Mouse (Mus musculus): ENCODE results near the gene Calm2. TPM values are rescaled to one million over a fixed set of nuclear protein-coding genes. Genes with fewer than 3 reads are reported as not detected.

Gene Calm2
- total and polyA plus RNA-seq, 3 experiments: 203 to 604 (median 546) TPM

GRCm38 (mm10) chr17:87478569-87478968, 31.8 kb upstream of the Calm2 start:
- Histone ChIP-seq H3K36me3 (replicated peaks in 1 of 2; ENCODE audit: control insufficient read depth in 1 of 2, insufficient read depth in 1 of 2, low read length in 1 of 2) (no peaks in the 10 kb centered on the region), H3K4me2 (ENCODE audit: insufficient read depth, low read depth, poor library complexity, severe bottlenecking) (no peak overlapping the region), H3K9me3 (replicated peaks; ENCODE audit: low read length) (no peaks in the 10 kb centered on the region), H3K27me3 (replicated peaks) (no peaks in the 10 kb centered on the region), H3K27ac (ENCODE audit: insufficient read depth, low read depth) (no peak overlapping the region), H3K4me1 (ENCODE audit: control insufficient read depth in 1 of 2, insufficient read depth in 2 of 2) (peaks cover 0 to 6% of the 10 kb centered on the region in 2 experiments; a peak in 1 of 4 replicates), H3K9ac (ENCODE audit: insufficient read depth, low read depth) (no peak overlapping the region), H3K4me3 (replicated peaks in 1 of 3; ENCODE audit: low read depth in 2 of 3, low read length in 2 of 3, poor library complexity in 1 of 3) (no peak overlapping the region), H3K79me2 (replicated peaks; ENCODE audit: control insufficient read depth, extremely low read depth, insufficient read depth, poor library complexity, severe bottlenecking) (no peaks in the 10 kb centered on the region)
- dilution Hi-C loops (cut with MboI; ENCODE audit: extremely low pct_ligation_motif_present, extremely low pct_unique_long_range_greater_than_20kb, low sequenced_read_pairs) (no loop called here), in situ Hi-C loops (cut with MboI; ENCODE audit: low pct_ligation_motif_present, low pct_unique_long_range_greater_than_20kb, low sequenced_read_pairs) (no loop called here)
- DNase-seq (ENCODE audit: extremely low read depth): no peak
- TF ChIP-seq MXI1 (IDR thresholded peaks at IDR 0.05; ENCODE audit: low read depth, low read length) (no peak), USF2 (conservative IDR thresholded peaks at IDR 0.05; ENCODE audit: low read depth, low read length) (no peak), MAX (IDR thresholded peaks at IDR 0.05; ENCODE audit: low read length) (no peak), NELFE (IDR thresholded peaks at IDR 0.05; ENCODE audit: low read depth, low read length) (no peak)

GRCm38 (mm10) chr17:87477611-87478010, 30.9 kb upstream of the Calm2 start:
- TF ChIP-seq NELFE (IDR thresholded peaks at IDR 0.05; ENCODE audit: low read depth, low read length): no peak
- no peak for TF ChIP-seq ZMIZ1 (IDR thresholded peaks at IDR 0.05; ENCODE audit: low read depth, low read length)
- TF ChIP-seq TCF12 (IDR thresholded peaks at IDR 0.05; ENCODE audit: low read depth, low read length): no peak
- no peak for TF ChIP-seq GABPA (IDR thresholded peaks at IDR 0.05; ENCODE audit: insufficient replicate concordance, low read depth, low read length)
- dilution Hi-C loops (cut with MboI; ENCODE audit: extremely low pct_ligation_motif_present, extremely low pct_unique_long_range_greater_than_20kb, low sequenced_read_pairs): no loop called here
- no peaks in the 10 kb centered on the region for H3K79me2 ChIP-seq (replicated peaks; ENCODE audit: control insufficient read depth, extremely low read depth, insufficient read depth, poor library complexity, severe bottlenecking)
- H3K36me3 ChIP-seq (replicated peaks in 1 of 2; ENCODE audit: control insufficient read depth in 1 of 2, insufficient read depth in 1 of 2, low read length in 1 of 2): no peaks in the 10 kb centered on the region
- in situ Hi-C loops (cut with MboI; ENCODE audit: low pct_ligation_motif_present, low pct_unique_long_range_greater_than_20kb, low sequenced_read_pairs): no loop called here
- H3K27ac ChIP-seq (ENCODE audit: insufficient read depth, low read depth): no peak overlapping the region
- H3K4me2 ChIP-seq (ENCODE audit: insufficient read depth, low read depth, poor library complexity, severe bottlenecking): no peak overlapping the region
- no peak for DNase-seq (ENCODE audit: extremely low read depth)
- no peak overlapping the region for H3K9ac ChIP-seq (ENCODE audit: insufficient read depth, low read depth)
- H3K4me1 ChIP-seq (ENCODE audit: control insufficient read depth in 1 of 2, insufficient read depth in 2 of 2): peaks cover 0 to 6% of the 10 kb centered on the region in 2 experiments; a peak in 1 of 4 replicates
- H3K4me3 ChIP-seq (replicated peaks in 1 of 3; ENCODE audit: low read depth in 2 of 3, low read length in 2 of 3, poor library complexity in 1 of 3): no peak overlapping the region
- H3K27me3 ChIP-seq (replicated peaks): no peaks in the 10 kb centered on the region
- H3K9me3 ChIP-seq (replicated peaks; ENCODE audit: low read length): no peaks in the 10 kb centered on the region

- no peaks in the 10 kb centered on the region for H3K36me3 ChIP-seq (replicated peaks in 1 of 2; ENCODE audit: control insufficient read depth in 1 of 2, insufficient read depth in 1 of 2, low read length in 1 of 2)
- no peak overlapping the region for H3K27ac ChIP-seq (ENCODE audit: insufficient read depth, low read depth)
- DNase-seq (ENCODE audit: extremely low read depth): no peak
- H3K9me3 ChIP-seq (replicated peaks; ENCODE audit: low read length): no peaks in the 10 kb centered on the region
- no peak overlapping the region for H3K9ac ChIP-seq (ENCODE audit: insufficient read depth, low read depth)
- dilution Hi-C loops (cut with MboI; ENCODE audit: extremely low pct_ligation_motif_present, extremely low pct_unique_long_range_greater_than_20kb, low sequenced_read_pairs) (no loop called here), in situ Hi-C loops (cut with MboI; ENCODE audit: low pct_ligation_motif_present, low pct_unique_long_range_greater_than_20kb, low sequenced_read_pairs) (no loop called here)
- no peaks in the 10 kb centered on the region for H3K27me3 ChIP-seq (replicated peaks)
- TF ChIP-seq SMC3 (IDR thresholded peaks at IDR 0.05; ENCODE audit: low read depth, low read length) (no peak), EP300 (IDR thresholded peaks at IDR 0.05; ENCODE audit: low read length) (no peak), GABPA (IDR thresholded peaks at IDR 0.05; ENCODE audit: insufficient replicate concordance, low read depth, low read length) (no peak), TBP (conservative IDR thresholded peaks at IDR 0.05; ENCODE audit: low read depth, low read length) (no peak), MXI1 (IDR thresholded peaks at IDR 0.05; ENCODE audit: low read depth, low read length) (no peak), IRF4 (IDR thresholded peaks at IDR 0.05; ENCODE audit: low read depth, low read length) (no peak), TCF12 (IDR thresholded peaks at IDR 0.05; ENCODE audit: low read depth, low read length) (no peak), POLR2AphosphoS2 (IDR thresholded peaks at IDR 0.05; ENCODE audit: low read depth, low read length) (no peak), ZKSCAN1 (IDR thresholded peaks at IDR 0.05; ENCODE audit: borderline replicate concordance, low read depth, low read length) (no peak), CHD1 (IDR thresholded peaks at IDR 0.05; ENCODE audit: low read depth, low read length) (no peak), JUND (conservative IDR thresholded peaks at IDR 0.05; ENCODE audit: low read depth, low read length) (no peak), ETS1 (conservative IDR thresholded peaks at IDR 0.05; ENCODE audit: low read depth, low read length) (no peak), PAX5 (IDR thresholded peaks at IDR 0.05; ENCODE audit: low read length) (no peak)
- no peak overlapping the region for H3K4me2 ChIP-seq (ENCODE audit: insufficient read depth, low read depth, poor library complexity, severe bottlenecking)
- H3K4me1 ChIP-seq (ENCODE audit: control insufficient read depth in 1 of 2, insufficient read depth in 2 of 2): peaks cover 2 to 6% of the 10 kb centered on the region in 2 experiments; a peak in 2 of 4 replicates
- H3K79me2 ChIP-seq (replicated peaks; ENCODE audit: control insufficient read depth, extremely low read depth, insufficient read depth, poor library complexity, severe bottlenecking): no peaks in the 10 kb centered on the region
- H3K4me3 ChIP-seq (replicated peaks in 1 of 3; ENCODE audit: low read depth in 2 of 3, low read length in 2 of 3, poor library complexity in 1 of 3): no peak overlapping the region
These were observed 28.6 kb upstream of the Calm2 start for GRCm38 (mm10) chr17:87475356-87475755.
